Mouse (Mus musculus) thymus, adult 18-20 months (tissue): Measurements from ENCODE around the gene Rpl13a.
"Not testable (repeated sequence)": the region's sequence is repeated elsewhere in the genome, so short reads cannot be mapped to it uniquely, and the experiment has no call there.

Source experiments
- DNase-seq, 2 experiments: peaks; one replicate each; pipeline ENCODE4 v3.0.0; 2022; ENCODE audit warnings: mixed read lengths in 2 of 2

The Rpl13a gene

DNA sequence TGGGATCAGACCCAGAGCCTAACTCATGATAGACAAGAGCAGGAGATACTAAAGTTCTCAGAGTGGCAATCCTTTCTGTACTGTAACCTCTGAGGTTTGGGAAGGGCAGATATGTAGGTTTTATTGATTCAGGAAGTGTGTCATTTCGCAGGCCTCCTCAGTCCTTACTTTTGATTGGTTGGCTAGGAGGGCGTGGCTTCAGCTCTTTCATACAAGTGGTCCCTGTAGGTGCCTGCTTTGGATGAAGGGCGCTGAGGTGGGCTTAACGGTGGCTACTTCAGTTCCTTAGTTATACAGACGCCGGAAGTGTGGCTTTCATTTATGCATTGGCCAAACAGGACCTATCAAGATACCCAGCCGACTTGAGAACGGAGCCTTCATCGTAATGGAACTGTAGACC lies 27.0 kb upstream of the Rpl13a start:
- no peak for DNase-seq

DNA sequence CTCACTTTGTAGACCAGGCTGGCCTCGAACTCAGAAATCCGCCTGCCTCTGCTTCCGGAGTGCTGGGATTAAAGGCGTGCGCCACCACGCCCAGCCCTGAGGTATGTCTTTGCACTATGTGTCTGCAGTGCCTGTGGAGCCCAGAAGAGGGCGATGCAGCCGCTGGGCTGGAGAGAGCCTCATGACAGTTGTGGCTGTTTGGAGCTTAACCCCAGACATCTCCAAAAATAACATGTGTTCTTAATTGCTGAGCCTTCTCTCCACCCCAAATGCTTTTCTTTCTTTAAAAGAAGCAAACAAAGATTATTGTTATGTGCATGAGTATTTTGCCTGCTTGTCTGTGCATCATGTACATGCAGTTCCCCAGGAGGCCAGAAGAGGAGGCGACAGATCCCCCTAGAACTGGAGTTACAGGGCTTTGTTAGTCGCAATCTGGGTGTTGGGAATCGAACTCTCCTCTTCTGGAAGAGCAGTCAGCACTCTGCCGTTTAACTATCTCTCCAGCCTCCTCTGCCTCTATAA lies 26.5 kb upstream of the Rpl13a start:
- peak in 1 of 2 experiments; percentile 41 for DNase-seq

DNA sequence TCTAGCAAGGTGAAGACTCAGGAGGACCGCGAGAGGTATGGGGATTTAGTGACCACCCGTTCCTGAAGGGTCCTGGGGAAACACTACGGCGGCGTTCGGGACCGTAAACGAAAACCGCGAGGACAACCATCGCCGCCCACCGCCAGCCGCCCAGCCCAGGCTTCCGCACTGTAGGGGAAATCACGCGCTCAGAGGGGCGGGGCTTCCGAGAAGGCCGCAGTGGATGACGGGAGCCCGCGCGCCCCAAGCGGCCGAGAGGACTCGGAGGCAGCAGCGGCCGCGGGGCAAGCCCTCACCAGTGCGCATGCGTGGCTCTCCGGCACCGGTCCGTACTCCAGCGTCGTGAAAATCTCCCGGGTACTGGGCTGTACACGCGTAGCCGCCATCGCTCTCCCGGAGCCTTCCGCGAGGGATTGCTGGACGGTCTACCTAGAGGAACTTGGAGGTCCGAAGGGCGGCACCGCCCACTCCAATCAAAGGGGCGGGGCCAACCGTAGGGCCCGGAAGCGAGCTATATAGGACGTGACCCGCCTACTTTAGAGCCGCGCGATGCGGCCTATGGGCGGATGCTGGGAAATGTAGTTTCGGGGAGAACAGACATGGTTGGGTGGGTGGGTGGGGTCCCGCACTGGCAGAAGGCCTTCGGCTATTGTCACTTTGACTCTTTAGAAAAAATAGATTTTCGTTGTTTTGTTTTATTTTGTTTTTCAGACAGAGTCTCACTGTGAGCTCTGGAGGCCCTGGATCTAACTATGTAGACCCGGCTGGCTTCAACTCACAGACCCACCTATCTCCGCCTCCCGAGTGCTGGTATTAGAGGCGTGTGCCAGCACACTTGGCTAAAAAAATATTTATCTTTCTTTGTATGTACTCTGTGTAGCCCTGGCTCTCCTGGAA lies 25.8 kb upstream of the Rpl13a start, which contains the start of the genes Pih1d1 and Aldh16a1:
Gene Pih1d1 (plus strand): TSS at position 208 of the 897 bp plus-strand sequence.
Gene Aldh16a1 (minus strand): TSS at position 489 of the 897 bp plus-strand sequence.
- DNase-seq: peak; percentile 93

DNA sequence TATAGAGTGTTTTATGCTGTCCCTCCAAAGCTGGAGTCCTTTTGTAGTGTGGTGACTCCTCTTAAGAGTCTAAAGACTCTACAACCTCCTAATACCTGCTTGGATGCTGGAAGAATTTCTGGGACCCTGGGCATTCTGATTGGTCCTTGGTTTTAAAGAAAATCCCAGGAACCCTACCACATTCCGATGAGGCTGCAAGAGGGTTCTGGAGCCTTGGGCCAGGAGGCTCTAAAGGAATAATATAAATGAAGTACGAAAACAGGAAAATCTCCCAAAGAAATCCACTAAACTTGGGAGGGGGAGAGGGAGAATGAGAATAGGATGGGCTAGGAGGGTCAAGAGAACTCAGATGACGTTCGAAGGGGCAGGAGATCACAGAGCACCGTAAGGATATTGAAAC lies 25.0 kb upstream of the Rpl13a start:
- no peak for DNase-seq

DNA sequence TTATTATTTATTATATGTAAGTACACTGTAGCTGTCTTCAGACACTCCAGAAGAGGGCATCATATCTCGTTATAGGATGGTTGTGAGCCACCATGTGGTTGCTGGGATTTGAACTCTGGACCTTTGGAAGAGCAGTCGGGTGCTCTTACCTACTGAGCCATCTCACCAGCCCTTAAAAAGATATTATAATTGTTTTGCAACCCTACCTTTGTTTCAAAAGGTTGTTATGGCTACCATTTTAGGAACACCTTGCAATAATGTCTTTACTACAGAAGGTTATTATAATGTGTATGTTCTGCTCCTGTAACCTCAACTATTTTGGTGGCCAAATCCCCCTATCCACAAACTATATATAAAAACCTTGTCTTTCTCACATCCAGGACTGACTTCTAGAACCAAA lies 24.5 kb upstream of the Rpl13a start:
- not testable (repeated sequence) for DNase-seq

DNA sequence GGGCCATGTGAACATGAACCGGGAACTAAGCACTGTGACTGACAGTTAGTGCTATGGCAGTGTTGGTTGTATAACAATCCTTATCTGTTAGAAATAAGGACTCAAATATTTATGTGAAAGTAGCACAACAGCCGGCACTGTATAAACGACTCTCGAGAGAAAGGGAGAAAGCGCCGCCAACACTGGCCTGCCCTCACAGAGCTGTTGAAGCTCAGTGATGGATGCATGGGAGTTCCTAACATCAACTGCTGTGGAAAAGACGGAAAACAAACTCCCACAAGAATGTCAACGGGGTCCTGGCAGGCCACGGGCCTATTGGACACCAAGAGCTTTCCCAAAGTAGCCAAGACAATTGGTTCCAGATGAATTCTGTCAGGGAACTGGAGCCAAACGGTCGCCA lies 22.7 kb upstream of the Rpl13a start:
- no peak for DNase-seq

DNA sequence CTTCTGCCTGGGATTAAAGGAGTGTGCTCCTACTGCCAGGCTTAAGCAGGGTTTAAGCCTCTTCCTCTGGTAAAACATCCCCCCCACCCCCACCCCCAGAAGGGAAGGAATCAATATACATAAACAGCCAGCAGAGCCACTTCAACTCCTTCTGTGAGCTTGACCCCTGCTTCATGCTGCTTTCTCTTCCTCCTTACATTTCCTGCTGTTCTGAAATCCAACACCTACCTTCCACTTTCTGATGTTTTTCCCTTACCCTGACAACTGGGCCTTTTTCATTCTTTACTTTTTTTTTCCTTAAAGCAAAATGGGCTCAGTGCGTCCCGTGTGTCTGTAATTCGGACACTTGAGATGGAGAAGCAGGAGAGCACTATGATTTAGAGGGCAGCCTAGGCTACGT lies 21.8 kb upstream of the Rpl13a start:
- no peak for DNase-seq

DNA sequence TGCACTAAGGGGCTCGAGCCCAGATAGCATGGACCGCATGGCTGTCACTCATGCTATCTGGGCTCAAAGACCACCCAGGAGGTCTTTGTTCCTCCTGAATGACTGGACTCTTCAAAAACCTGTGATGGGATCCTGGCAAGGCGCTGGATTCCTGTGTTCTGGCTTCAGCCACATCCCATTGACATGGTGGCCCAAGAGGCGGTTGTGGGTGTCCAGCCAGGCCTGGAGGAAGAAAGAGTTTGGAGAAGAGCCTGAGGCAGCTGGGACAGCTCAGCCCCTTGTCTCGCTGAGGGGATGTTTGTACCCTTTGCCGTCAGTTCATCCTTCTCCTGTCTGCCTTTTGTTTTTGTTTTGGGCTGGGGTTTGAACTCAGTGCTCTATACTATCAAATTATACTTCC lies 21.0 kb upstream of the Rpl13a start:
- no peak for DNase-seq

DNA sequence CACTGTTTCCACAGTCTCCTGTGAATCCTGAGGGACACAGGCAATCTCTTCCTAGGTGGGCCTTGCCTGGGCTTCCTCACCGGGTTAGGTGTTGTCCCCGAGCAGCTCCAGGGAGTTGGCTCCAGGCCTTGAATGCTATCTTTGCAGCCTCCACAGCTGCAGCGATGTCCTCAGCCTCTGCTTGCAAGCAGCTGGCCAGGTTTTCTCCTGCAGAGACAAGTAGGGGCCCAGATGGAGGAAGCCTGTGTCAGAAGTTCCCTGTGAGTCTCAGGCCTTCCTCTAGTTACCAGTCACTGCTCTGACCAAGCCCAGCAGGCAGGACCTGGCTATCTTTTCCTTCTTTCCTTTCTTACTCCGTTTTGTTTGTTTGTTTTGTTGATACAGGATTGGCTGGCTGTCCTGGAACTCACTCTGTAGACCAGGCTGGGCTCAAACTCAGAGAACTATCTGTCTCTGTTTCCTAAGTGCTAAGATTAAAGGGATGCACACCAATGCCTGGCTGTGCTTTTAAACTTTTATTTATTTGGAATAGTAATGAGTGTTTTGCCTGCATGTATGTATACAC lies 20.1 kb upstream of the Rpl13a start:
- DNase-seq: no peak

DNA sequence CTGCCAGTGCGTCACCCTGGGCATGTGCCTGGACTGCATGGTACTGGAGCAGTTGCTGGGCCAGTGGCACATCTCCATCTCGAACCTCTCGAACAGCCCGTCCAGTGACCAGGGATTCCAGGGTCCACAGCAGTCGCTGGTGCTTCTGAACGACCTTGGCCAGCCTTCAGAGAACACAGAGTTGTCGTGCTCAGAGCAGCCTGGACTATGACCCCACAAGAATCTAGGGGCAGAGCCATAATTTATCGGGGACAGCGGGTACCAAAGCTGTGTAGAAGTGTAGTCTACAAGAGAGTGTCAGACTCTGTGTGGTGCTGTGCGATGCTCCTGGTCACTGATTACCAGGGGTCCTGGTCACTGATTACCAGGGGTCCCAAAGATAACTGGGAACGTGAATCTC lies 19.3 kb upstream of the Rpl13a start:
- DNase-seq: no peak

DNA sequence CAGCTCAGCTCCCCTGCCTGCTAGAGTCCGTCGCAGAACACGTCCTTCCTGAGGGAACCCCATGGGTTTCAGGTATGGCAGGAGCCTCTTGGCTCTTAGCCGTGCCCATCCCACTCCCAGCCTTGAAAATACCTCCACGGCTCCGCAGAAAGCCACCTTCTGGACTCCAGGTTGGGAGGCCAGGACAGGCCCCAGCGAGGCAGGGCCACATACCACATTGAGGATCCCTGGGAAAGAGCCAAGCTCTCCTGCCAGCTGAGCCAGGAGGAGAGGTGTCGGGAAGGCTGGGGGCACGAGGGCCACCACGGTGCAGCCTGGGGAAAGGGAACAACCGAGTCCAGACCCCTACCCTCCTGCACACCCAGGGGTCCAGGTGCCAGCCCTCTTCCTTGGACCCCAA lies 18.7 kb upstream of the Rpl13a start:
- no peak for DNase-seq

DNA sequence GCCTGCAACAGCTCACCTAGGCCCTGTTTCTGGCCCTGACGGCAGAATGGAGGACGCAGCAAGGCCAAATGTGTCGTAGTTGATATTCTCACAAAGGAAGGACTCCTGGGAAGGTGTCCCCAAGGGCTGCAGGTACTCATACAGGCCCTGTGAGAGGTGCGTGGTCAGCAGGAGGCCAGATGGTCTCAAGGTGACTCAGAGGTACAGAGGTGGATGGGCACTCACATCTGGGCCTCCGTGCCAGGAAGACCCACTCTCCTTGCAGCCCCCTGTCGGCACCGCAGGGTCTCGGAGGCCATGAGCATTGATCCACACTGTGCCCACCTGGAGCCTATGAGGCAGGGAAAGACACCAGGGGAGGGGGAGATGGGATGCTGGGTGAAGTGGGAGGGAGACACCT lies 16.9 kb upstream of the Rpl13a start:
- DNase-seq: no peak

DNA sequence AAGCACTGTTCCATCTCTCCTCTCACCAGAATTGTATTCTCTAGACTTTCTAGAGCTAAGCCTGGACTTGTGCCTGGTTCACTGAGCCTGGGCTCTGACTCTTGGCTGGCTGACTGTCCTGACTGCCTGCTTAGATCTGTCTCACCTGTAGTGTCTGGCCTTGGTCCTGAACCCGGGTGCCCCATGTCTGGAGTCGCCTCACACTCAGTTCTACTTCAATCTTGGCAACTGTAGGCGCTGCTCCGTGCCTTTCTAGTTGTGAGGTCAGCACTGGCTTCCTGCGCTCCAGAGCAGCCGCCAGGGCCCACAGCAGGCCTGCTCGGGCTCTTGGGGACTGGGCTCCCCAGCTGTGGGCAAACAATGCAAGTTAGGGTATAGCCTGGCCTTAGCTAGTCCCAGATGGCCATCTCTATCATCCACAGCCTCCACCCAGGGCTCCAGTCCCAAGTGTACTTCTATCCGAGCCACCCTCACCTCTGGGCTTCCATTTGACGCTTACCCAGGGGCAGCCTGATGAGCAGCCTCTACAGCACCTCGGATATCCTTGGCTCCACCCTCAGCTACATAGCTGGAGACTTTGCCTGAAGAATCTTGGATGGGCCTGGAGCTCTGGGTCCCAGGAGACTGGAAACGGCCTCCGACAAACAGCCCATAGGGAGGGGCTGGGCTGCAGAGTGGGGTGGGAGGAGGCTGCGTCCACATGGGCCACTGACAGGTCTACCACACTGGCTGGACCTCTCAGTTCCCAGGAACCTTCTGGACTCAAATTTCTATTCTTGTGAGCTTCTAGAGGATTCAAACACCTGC lies 16.0 kb upstream of the Rpl13a start:
- no peak for DNase-seq

DNA sequence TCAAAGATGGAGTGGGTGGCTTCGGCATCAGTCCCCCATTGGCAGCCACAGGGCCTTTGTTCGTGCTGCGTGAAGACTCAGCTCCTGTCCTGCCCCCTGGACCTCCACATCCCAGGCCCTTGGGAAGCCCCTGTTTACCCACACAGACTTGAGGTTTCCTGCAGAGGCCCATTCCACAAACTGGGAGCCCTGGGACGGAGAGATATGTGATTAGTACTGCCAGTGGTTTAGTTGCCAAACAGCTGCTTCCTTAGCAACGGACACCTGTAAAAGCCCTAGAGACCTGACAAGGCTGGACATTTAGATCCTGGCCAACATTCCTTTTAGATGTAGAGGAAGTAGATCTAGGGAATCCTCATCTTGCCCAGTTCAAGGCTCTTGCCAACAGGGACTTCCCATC lies 13.4 kb upstream of the Rpl13a start:
- DNase-seq: no peak

DNA sequence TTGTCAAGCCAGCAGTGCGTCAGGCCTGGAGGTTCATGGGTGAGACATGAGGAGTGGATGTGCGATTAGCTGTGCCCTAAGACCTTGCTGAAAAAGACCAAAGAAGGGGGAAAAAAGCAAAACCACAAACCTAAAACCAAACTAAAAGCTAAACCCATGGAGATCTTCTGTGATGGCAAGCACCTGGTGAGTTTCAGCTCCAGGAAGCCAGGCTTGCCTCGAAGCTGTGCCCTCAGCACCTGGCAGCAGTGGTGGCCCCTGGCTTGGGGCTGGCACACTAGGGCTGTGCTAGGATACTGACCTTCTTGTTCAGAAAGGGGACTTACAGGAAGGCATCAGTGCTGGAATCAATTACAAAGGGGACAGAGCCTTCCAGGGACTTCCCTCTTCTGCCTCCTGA lies 12.8 kb upstream of the Rpl13a start:
- peak in 1 of 2 experiments; percentile 59 for DNase-seq

DNA sequence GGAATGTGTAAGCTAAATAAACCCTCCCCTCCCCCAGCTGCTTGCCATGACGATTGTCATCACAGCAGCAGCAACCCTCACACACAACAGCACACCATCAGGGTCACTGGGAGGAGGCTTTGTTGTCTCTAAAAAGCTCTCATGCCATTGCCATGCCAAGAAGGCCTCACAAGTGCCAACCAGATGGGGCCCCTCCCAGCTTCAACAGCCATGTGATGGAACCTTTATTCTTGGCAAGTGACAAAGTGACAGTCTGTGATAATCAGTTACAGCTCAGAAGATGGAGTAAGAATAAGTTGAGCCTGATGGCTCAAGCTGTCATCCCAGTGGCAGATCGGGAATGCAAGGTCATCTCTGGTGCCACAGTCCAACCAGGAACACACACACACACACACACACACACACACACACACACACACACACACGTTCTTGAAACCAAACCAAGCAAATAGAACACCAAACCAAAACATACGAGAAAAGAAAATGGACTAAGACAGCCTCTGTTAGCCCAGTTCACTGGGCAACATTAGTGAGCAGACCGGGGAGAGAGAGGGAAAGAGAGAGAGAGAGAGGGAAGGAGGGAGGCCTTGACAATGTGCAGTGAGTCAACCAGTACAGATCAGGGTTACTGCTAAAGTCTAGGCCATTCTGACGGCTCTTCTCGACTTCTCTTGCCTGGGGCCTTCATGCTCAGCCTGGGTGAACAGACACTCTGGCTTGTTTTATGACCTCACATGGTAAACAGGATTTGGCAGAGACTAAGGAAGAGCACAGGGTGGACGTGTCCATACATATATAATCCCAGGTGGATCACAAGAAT lies 11.6 kb upstream of the Rpl13a start:
- DNase-seq: no peak

DNA sequence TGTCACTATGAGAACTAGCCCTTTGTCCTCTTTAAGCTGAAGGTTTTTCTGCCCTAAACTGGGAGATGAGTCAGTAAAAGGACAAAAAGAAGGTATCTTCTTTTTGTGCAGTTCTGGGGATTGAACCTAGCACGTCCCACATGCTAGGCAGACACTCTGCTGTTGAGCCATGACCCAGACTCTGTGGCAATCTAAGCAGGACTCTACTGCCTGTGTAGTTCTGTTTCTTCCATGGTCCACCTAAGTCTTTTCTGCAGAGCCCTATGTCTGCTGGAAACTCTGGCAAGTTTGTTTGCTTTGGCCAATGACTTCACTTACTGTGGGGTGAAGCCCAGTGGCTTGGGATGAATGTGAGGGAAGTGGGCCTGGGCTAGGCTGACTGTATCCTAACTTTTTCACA lies 9.8 kb upstream of the Rpl13a start:
- DNase-seq: no peak

DNA sequence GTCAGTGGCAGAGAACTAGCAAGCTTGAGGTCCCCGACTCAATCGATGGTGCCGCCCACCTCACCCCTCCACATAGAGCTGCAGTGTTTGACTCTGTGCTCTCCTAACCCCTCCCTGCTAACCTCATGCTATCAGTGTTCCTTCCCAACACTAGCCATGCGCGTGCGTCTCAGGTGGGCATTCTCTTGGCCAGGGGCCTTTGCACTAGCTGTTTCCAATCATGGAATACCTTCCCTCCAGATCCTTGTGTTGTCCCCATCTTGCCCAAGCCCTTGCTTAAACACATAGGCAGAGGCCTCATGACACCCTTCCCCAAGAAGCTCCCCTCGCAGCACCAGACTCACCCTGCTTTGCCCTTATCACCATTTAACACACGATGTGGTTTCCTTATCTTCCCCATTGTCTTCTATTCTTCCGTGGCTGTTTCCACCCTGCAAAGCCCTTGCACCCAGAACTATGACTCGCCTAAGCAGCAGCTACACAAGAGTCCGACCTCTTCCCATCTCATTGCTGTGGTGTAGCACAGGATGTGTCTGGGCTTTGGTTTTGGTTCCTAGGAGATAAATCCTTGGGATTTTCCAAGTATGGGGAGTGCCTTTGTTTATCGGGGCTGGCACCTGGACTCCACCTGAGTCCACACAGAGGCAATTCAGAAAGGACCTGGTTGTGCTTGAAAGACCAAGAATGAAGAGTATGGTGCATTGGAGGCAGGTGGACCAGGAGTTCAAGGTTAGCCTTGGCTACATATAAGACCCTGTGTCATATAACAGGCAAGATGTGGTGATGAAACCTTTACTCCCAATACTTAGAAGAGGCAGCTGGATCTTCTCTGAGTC lies 8.8 kb upstream of the Rpl13a start:
- DNase-seq: no peak

DNA sequence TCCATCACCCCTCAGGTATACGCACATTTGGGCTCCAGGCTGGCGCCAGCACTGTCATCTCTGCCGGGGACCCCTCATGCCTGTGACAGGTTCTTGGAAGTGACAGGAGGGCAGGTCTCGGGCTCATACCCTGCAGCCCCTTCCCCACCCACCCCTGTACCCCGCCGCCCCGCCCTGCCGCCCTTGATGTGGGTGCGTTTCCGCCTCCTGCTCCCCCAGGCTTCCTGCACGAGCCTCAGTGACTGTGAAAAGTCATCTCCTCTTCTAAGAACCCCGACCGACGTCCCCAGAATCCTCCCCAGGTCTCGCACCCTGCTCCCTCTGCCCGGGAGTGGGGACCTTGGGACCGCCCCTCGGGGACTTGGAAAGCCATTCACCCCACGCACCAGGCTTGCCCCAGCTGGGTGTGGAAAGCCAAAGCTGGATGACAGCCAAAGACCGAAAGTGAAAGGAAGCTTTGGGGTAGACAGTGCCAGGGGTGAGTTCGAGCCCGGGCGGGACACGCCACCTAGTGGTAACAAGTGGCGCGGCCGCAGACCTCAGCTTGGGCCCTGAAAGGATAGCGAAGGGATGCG lies 7.5 kb upstream of the Rpl13a start, which contains the start of the genes Gm45713 and Flt3l:
Gene Gm45713 (minus strand): TSS at position 239 of the 575 bp plus-strand sequence.
Gene Flt3l (minus strand): TSS at position 440 of the 575 bp plus-strand sequence.
- DNase-seq: peak; percentile 82 to 91

DNA sequence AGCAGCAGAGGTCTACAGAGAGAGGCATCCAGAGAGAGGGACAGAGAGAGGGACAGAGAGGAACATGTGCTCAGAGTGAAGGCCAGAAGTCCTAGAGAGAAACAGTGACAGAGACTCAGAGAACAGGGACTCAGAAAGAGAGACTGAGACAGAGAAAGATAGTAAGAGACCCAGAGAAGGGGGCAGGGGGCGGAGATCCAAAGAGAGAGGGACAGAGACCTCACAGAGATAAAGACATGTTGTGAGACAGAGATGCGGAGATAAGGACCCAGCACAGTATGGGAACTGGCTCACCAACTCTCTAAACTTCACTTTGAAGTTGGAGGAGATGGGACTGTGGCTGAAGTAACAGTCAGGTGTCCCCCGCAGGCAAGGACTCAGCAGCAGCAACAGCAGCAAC lies 6.8 kb upstream of the Rpl13a start:
- no peak for DNase-seq

DNA sequence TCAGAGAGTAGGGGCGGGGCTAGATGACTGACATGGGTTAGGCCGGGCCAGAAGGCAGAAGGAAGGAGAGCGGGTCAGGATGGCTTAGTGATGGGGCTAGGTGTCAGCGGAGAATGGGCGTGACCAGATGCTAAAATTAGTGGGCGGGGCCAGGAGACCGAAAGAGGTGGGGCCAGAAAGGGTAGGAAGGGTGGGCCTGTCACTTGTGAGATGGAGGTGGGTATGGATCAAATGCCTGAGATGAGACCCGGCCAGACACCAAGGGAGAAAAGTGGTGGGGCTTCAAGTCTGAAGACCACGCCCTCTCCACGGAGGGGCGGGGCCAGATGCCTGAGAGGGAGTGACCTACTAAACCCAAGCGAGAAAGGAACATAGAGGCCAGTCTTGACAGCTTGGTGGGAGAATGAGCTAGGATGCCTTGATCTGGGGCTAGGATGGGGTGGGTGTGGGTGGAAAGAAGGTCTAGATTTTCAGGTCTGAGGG lies 6.0 kb upstream of the Rpl13a start:
- peak in 1 of 2 experiments; percentile 49 for DNase-seq
